Mouse (Mus musculus): ENCODE data around the gene Cttnbp2. TPM values are rescaled to one million over a fixed set of nuclear protein-coding genes. Genes with fewer than 3 reads are reported as not detected.

Cttnbp2 gene
- polyA plus RNA-seq, 1 experiment from 2014 or later: 4.5 TPM

DNA sequence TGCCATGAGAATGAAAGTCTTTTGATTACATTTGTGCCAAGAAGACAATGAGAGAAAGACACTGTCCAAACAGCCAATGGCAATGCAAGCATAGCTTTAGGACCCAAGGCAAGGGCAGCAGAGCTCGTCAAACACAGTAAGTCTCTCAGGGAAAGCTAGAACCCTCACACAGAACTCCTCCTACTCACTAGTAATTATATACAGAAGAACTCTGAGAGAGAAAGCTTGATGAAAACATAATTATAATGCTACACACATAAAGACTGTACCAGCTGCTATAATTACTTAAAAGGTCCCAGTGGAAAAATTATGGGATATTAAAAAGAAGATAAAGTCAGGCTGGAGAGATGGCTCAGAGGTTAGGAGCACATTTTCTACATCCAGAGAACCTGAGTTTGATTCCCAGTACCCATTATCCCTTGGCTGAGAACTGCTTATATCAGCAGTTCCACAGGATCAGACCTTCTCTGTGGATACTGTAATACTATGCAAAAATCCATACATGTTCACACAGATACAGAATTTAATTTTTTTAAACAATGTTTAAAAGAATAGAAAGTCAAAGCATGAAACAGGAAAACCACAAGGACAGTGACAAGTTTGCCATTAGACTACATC lies 37.2 kb downstream of the Cttnbp2 start:
- ATAC-seq (replicated peaks; ENCODE audit: low FRiP score): no peak
- Histone ChIP-seq H3K4me1 (replicated peaks; ENCODE audit: control insufficient read depth, insufficient read depth, low read length) (no peaks in the 10 kb centered on the region), H3K27ac (ENCODE audit: low read depth, low read length) (no peak overlapping the region), H3K9me3 (ENCODE audit: control insufficient read depth, low read length) (no peaks in the 10 kb centered on the region), H3K27me3 (replicated peaks; ENCODE audit: control insufficient read depth, insufficient read depth, low read length) (no peaks in the 10 kb centered on the region), H3K4me3 (ENCODE audit: low read depth, low read length) (no peak overlapping the region), H3K4me2 (no peak overlapping the region), H3K9ac (ENCODE audit: low read depth, low read length) (no peak overlapping the region), H3K36me3 (ENCODE audit: control insufficient read depth, insufficient read depth, low read length) (no peaks in the 10 kb centered on the region)
- 66% methylated on average over 1 of the region's 1 CpGs for WGBS
- no peak for DNase-seq (ENCODE audit: low spot score)

DNA sequence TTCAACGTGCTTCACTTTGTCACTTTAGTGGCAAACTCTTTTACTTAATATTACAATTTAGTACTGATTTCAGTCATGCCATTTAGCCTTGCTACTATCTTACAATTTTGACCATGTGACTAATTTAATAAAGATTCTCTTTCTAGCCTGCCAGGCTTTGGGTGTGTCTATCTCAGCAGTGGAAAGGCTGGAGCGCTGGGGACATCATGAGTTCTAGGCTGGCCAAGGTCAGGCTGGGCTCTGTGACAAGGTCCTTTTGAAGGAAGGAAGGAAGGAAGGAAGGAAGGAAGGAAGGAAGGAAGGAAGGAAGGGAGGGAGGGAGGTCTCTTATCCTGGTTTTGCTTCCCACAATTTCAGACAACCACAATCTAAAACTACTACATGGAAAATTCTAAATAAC lies 39.7 kb downstream of the Cttnbp2 start:
- no peak overlapping the region for H3K27ac ChIP-seq (ENCODE audit: low read depth, low read length)
- no peaks in the 10 kb centered on the region for H3K9me3 ChIP-seq (ENCODE audit: control insufficient read depth, low read length)
- H3K9ac ChIP-seq (ENCODE audit: low read depth, low read length): no peak overlapping the region
- WGBS: 66% methylated on average over 2 of the region's 2 CpGs
- ATAC-seq (replicated peaks; ENCODE audit: low FRiP score): no peak
- no peak for DNase-seq (ENCODE audit: low spot score)
- H3K4me1 ChIP-seq (replicated peaks; ENCODE audit: control insufficient read depth, insufficient read depth, low read length): no peaks in the 10 kb centered on the region
- no peaks in the 10 kb centered on the region for H3K36me3 ChIP-seq (ENCODE audit: control insufficient read depth, insufficient read depth, low read length)
- no peak overlapping the region for H3K4me2 ChIP-seq
- H3K4me3 ChIP-seq (ENCODE audit: low read depth, low read length): no peak overlapping the region
- no peaks in the 10 kb centered on the region for H3K27me3 ChIP-seq (replicated peaks; ENCODE audit: control insufficient read depth, insufficient read depth, low read length)

DNA sequence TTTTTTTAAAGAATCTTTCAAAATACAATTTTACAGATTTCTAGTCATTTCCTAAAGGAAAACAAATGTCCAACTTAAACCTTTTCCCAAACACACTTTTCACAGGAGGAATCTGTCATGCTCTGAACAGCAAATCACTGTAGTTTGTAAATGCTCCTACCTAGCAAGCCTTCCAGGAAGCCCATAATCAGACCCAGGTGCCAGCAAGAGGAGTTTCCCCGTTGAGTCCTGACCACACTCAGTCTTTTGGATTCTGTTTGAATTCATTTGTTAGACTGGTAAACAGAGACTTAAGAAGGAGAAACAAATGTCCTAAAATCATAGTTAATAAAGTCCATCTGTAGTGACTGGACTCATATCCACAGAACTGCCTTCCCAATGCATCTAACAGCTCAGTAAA lies 40.1 kb downstream of the Cttnbp2 start:
- Histone ChIP-seq H3K4me2 (no peak overlapping the region), H3K36me3 (ENCODE audit: control insufficient read depth, insufficient read depth, low read length) (no peaks in the 10 kb centered on the region), H3K27ac (ENCODE audit: low read depth, low read length) (no peak overlapping the region), H3K9ac (ENCODE audit: low read depth, low read length) (no peak overlapping the region), H3K27me3 (replicated peaks; ENCODE audit: control insufficient read depth, insufficient read depth, low read length) (no peaks in the 10 kb centered on the region), H3K4me3 (ENCODE audit: low read depth, low read length) (no peak overlapping the region), H3K9me3 (ENCODE audit: control insufficient read depth, low read length) (no peaks in the 10 kb centered on the region), H3K4me1 (replicated peaks; ENCODE audit: control insufficient read depth, insufficient read depth, low read length) (no peaks in the 10 kb centered on the region)
- WGBS: 49% methylated on average over 1 of the region's 1 CpGs
- DNase-seq (ENCODE audit: low spot score) (no peak), ATAC-seq (replicated peaks; ENCODE audit: low FRiP score) (no peak)

DNA sequence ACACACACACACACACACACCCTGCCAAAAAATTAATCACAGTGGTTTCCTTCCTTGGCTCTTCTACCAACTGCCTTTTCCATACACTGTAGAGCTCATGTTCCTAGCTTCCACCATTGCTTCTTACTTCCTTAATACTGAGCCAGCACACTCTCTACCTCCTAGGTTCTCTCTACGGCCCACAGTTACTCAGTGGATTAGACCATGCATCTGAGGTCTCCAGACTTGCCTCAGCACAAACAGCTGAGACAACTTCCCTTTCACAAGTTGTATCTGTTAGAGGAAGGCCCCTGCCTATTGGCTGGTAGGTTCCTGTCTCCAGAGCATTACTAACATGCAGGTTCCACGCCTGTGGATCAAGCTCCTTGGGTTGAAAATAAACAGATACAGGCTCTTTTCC lies 45.4 kb downstream of the Cttnbp2 start:
- H3K4me1 ChIP-seq (replicated peaks; ENCODE audit: control insufficient read depth, insufficient read depth, low read length): no peaks in the 10 kb centered on the region
- WGBS: 44% methylated on average over 2 of the region's 2 CpGs
- DNase-seq (ENCODE audit: low spot score) (no peak), ATAC-seq (replicated peaks; ENCODE audit: low FRiP score) (no peak; the same call in 1 of the 2 replicates)
- no peaks in the 10 kb centered on the region for H3K27me3 ChIP-seq (replicated peaks; ENCODE audit: control insufficient read depth, insufficient read depth, low read length)
- no peak overlapping the region for H3K4me2 ChIP-seq
- no peaks in the 10 kb centered on the region for H3K36me3 ChIP-seq (ENCODE audit: control insufficient read depth, insufficient read depth, low read length)
- no peak overlapping the region for H3K27ac ChIP-seq (ENCODE audit: low read depth, low read length)
- H3K9me3 ChIP-seq (ENCODE audit: control insufficient read depth, low read length): no peaks in the 10 kb centered on the region
- H3K9ac ChIP-seq (ENCODE audit: low read depth, low read length): no peak overlapping the region
- H3K4me3 ChIP-seq (ENCODE audit: low read depth, low read length): no peak overlapping the region

GRCm38 (mm10) chr6:18467777-18468176 lies 46.9 kb downstream of the Cttnbp2 start:
- H3K9me3 ChIP-seq (ENCODE audit: control insufficient read depth, low read length): no peaks in the 10 kb centered on the region
- no peaks in the 10 kb centered on the region for H3K4me1 ChIP-seq (replicated peaks; ENCODE audit: control insufficient read depth, insufficient read depth, low read length)
- ATAC-seq (replicated peaks; ENCODE audit: low FRiP score): no peak
- WGBS: 31% methylated on average over 2 of the region's 2 CpGs
- DNase-seq (ENCODE audit: low spot score): no peak
- no peak overlapping the region for H3K4me2 ChIP-seq
- no peak overlapping the region for H3K27ac ChIP-seq (ENCODE audit: low read depth, low read length)
- no peaks in the 10 kb centered on the region for H3K36me3 ChIP-seq (ENCODE audit: control insufficient read depth, insufficient read depth, low read length)
- H3K4me3 ChIP-seq (ENCODE audit: low read depth, low read length): no peak overlapping the region
- no peak overlapping the region for H3K9ac ChIP-seq (ENCODE audit: low read depth, low read length)
- no peaks in the 10 kb centered on the region for H3K27me3 ChIP-seq (replicated peaks; ENCODE audit: control insufficient read depth, insufficient read depth, low read length)

DNA sequence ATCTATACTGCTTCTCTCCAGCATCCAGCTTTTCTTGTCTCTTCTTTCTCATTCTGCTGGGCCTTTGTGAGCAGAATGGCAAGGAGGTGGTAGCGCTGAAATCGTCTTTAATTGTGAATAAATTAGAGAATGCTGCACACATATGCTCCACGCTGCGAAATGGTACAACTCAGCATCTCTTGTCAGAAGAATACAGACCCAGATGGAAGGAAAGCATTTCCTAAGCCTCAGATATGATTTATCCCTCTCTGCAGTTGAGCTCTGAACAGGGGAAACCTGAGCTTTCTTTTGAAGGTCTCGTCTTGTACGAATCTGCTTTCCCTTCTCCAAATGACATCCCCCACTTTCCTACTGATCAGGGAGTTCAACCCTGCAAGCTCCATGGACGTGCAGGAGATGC lies 48.4 kb downstream of the Cttnbp2 start:
- no peak overlapping the region for H3K9ac ChIP-seq (ENCODE audit: low read depth, low read length)
- no peak for ATAC-seq (replicated peaks; ENCODE audit: low FRiP score)
- no peak for DNase-seq (ENCODE audit: low spot score)
- H3K4me3 ChIP-seq (ENCODE audit: low read depth, low read length): no peak overlapping the region
- H3K4me2 ChIP-seq: no peak overlapping the region
- 75% methylated on average over 7 of the region's 7 CpGs for WGBS
- no peaks in the 10 kb centered on the region for H3K9me3 ChIP-seq (ENCODE audit: control insufficient read depth, low read length)
- no peaks in the 10 kb centered on the region for H3K4me1 ChIP-seq (replicated peaks; ENCODE audit: control insufficient read depth, insufficient read depth, low read length)
- no peak overlapping the region for H3K27ac ChIP-seq (ENCODE audit: low read depth, low read length)
- no peaks in the 10 kb centered on the region for H3K36me3 ChIP-seq (ENCODE audit: control insufficient read depth, insufficient read depth, low read length)
- H3K27me3 ChIP-seq (replicated peaks; ENCODE audit: control insufficient read depth, insufficient read depth, low read length): no peaks in the 10 kb centered on the region

GRCm38 (mm10) chr6:18465626-18466025 lies 49.0 kb downstream of the Cttnbp2 start:
- Histone ChIP-seq H3K27me3 (replicated peaks; ENCODE audit: control insufficient read depth, insufficient read depth, low read length) (no peaks in the 10 kb centered on the region), H3K27ac (ENCODE audit: low read depth, low read length) (no peak overlapping the region), H3K9ac (ENCODE audit: low read depth, low read length) (no peak overlapping the region), H3K4me1 (replicated peaks; ENCODE audit: control insufficient read depth, insufficient read depth, low read length) (no peaks in the 10 kb centered on the region), H3K4me2 (no peak overlapping the region), H3K4me3 (ENCODE audit: low read depth, low read length) (no peak overlapping the region), H3K36me3 (ENCODE audit: control insufficient read depth, insufficient read depth, low read length) (no peaks in the 10 kb centered on the region), H3K9me3 (ENCODE audit: control insufficient read depth, low read length) (no peaks in the 10 kb centered on the region)
- no peak for DNase-seq (ENCODE audit: low spot score)
- ATAC-seq (replicated peaks; ENCODE audit: low FRiP score): no peak
- WGBS: 82% methylated on average over 10 of the region's 10 CpGs

GRCm38 (mm10) chr6:18459657-18460056 lies 55.0 kb downstream of the Cttnbp2 start:
- Histone ChIP-seq H3K27ac (ENCODE audit: low read depth, low read length) (no peak overlapping the region), H3K27me3 (replicated peaks; ENCODE audit: control insufficient read depth, insufficient read depth, low read length) (no peaks in the 10 kb centered on the region), H3K9me3 (ENCODE audit: control insufficient read depth, low read length) (no peaks in the 10 kb centered on the region), H3K4me3 (ENCODE audit: low read depth, low read length) (no peak overlapping the region), H3K36me3 (ENCODE audit: control insufficient read depth, insufficient read depth, low read length) (no peaks in the 10 kb centered on the region), H3K9ac (ENCODE audit: low read depth, low read length) (no peak overlapping the region), H3K4me1 (replicated peaks; ENCODE audit: control insufficient read depth, insufficient read depth, low read length) (no peaks in the 10 kb centered on the region), H3K4me2 (no peak overlapping the region)
- no peak for DNase-seq (ENCODE audit: low spot score)
- ATAC-seq (replicated peaks; ENCODE audit: low FRiP score): no peak
- WGBS: 67% methylated on average over 1 of the region's 1 CpGs

- no peak overlapping the region for H3K4me2 ChIP-seq
- H3K9ac ChIP-seq (ENCODE audit: low read depth, low read length): no peak overlapping the region
- H3K4me1 ChIP-seq (replicated peaks; ENCODE audit: control insufficient read depth, insufficient read depth, low read length): no peaks in the 10 kb centered on the region
- no peaks in the 10 kb centered on the region for H3K36me3 ChIP-seq (ENCODE audit: control insufficient read depth, insufficient read depth, low read length)
- H3K9me3 ChIP-seq (ENCODE audit: control insufficient read depth, low read length): no peaks in the 10 kb centered on the region
- DNase-seq (ENCODE audit: low spot score) (no peak), ATAC-seq (replicated peaks; ENCODE audit: low FRiP score) (no peak)
- 76% methylated on average over 5 of the region's 5 CpGs for WGBS
- no peak overlapping the region for H3K4me3 ChIP-seq (ENCODE audit: low read depth, low read length)
- no peaks in the 10 kb centered on the region for H3K27me3 ChIP-seq (replicated peaks; ENCODE audit: control insufficient read depth, insufficient read depth, low read length)
- no peak overlapping the region for H3K27ac ChIP-seq (ENCODE audit: low read depth, low read length)
Observed at GRCm38 (mm10) chr6:18450551-18451193, 64.0 kb downstream of the Cttnbp2 start.

All from liver, embryonic 11.5 days (tissue).